Mouse (Mus musculus): Measurements from ENCODE around the gene Bsph1. TPM values are rescaled to one million over a fixed set of nuclear protein-coding genes. Genes with fewer than 3 reads are reported as not detected.
"Not testable (repeated sequence)": the region's sequence is repeated elsewhere in the genome, so short reads cannot be mapped to it uniquely, and the experiment has no call there.

Bsph1 gene
- total RNA-seq (2022): not detected

DNA sequence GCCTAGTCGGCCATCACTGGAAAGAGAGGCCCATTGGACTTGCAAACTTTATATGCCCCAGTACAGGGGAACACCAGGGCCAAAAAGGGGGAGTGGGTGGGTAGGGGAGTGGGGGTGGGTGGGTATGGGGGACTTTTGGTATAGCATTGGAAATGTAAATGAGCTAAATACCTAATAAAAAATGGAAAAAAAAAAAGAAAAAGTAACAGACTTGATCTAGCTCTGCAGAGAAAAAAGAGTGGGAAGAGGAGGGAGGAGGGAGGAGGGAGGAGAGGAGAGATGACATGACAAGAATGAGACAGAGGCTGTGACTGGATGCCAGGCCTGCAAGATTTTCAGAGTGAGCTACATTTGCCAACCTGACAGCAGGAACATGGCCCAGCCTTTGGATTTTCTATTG, at the start of gene Bsph1:
Gene Bsph1 (plus strand): TSS at position 301 of the 400 bp plus-strand sequence.
- DNase-seq (ENCODE audit: low spot score): not testable (repeated sequence)

DNA sequence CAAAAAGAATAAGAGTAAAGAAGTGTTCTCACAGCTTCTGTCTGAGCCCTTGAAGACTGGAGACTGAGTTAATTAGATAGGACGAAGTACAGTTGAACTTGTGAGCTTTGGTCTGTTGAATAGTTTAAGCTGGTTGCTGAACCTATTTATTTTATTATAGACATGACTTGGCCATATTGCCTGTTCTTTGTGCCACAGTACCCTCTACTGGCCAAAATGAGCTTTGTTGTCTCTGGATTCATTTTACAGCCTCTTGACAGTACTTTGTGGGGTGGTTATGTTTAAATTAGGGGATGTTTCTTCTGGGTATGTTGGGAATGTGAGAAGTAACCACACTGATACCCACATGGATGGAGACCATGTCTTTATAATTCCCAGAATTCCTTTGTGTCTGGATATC, 60.9 kb downstream of the Bsph1 start:
- no peak for DNase-seq (ENCODE audit: low spot score)

Other genes with a start within 250 kb of the Bsph1 start
- gene Vmn1r89, start 237.8 kb upstream of the Bsph1 start, total RNA-seq (2022): not detected
- gene Lig1, start 173.6 kb upstream of the Bsph1 start, total RNA-seq (2022): 1 to 10 TPM; 3.0 to 4.1 (median 3.5) TPM
- gene Zswim9, start 172.1 kb upstream of the Bsph1 start, total RNA-seq (2022): 10 to 100 TPM; 10.7 to 11.6 (median 11.2) TPM
- gene Pla2g4c, start 126.2 kb upstream of the Bsph1 start, total RNA-seq (2022): under 1 TPM in 1 of 4 experiments, not detected in 3; 0.08 TPM
- gene Cabp5, start 52.7 kb upstream of the Bsph1 start, total RNA-seq (2022): under 1 TPM in 1 of 4 experiments, not detected in 3; 0.14 TPM
- gene Bsph2, start 120.2 kb downstream of the Bsph1 start, total RNA-seq (2022): not detected
- not detected for gene Sult2a5, start 173.1 kb downstream of the Bsph1 start, total RNA-seq (2022)